Mouse (Mus musculus): Measurements from ENCODE around the gene Gm16253.

DNA sequence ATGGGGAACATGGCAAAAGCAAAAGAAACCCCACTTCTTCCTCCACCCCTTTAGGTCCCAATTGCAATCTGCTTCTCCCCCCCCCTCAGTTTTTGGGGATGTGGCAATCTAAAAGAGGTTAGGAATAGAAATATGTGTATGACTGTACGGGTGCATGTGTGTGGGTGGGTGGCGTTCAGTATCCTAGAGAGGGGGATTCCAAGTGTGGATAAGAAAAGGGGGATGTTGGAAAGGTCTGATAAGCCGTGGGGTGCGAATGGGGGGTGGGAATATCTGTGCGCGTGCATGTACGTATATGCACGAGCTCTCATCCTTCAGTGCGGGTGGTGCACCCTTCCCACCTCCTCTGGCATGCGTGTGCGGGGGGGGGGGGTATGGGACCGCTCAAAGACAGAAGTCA is 20.1 kb downstream of the Gm16253 start:
- TF ChIP-seq CTCF (IDR thresholded peaks at IDR 0.05; ENCODE audit: control insufficient read depth, insufficient read depth, insufficient read length): no peak
- no peak for TF ChIP-seq USF1 (IDR thresholded peaks at IDR 0.05; ENCODE audit: low read depth)
